Mouse (Mus musculus): Measurements from ENCODE around the gene Enox1.

The Enox1 gene

GRCm38 (mm10) chr14:77577481-77578251 is 421.1 kb downstream of the Enox1 start:
- no peak for DNase-seq (ENCODE audit: low spot score)

- DNase-seq (ENCODE audit: low spot score), result no peak
These were observed 421.8 kb downstream of the Enox1 start for GRCm38 (mm10) chr14:77578355-77578754.

GRCm38 (mm10) chr14:77580106-77580936 is 423.8 kb downstream of the Enox1 start:
- DNase-seq (ENCODE audit: low spot score), result no peak

GRCm38 (mm10) chr14:77580937-77581270 is 424.3 kb downstream of the Enox1 start:
- DNase-seq (ENCODE audit: low spot score), result no peak

- DNase-seq (ENCODE audit: low spot score), result no peak
These were observed 425.1 kb downstream of the Enox1 start for GRCm38 (mm10) chr14:77581616-77582015.

- no peak for DNase-seq (ENCODE audit: low spot score)
These were observed 427.9 kb downstream of the Enox1 start for GRCm38 (mm10) chr14:77584426-77584825.

- no peak for DNase-seq (ENCODE audit: low spot score)
These were observed 428.7 kb downstream of the Enox1 start for GRCm38 (mm10) chr14:77585031-77585800.

GRCm38 (mm10) chr14:77586033-77586432 is 429.5 kb downstream of the Enox1 start:
- no peak for DNase-seq (ENCODE audit: low spot score)

- no peak for DNase-seq (ENCODE audit: low spot score)
These were observed 430.6 kb downstream of the Enox1 start for GRCm38 (mm10) chr14:77587182-77587581.

- DNase-seq (ENCODE audit: low spot score), result no peak
These were observed 436.7 kb downstream of the Enox1 start for GRCm38 (mm10) chr14:77593136-77593838.

- no peak for DNase-seq (ENCODE audit: low spot score)
These were observed 439.9 kb downstream of the Enox1 start for GRCm38 (mm10) chr14:77596216-77597175.

- DNase-seq (ENCODE audit: low spot score), result no peak
These were observed 442.6 kb downstream of the Enox1 start for GRCm38 (mm10) chr14:77599016-77599704.

- DNase-seq (ENCODE audit: low spot score), result no peak
These were observed 444.2 kb downstream of the Enox1 start for GRCm38 (mm10) chr14:77600773-77601172.

- no peak for DNase-seq (ENCODE audit: low spot score)
These were observed 444.9 kb downstream of the Enox1 start for GRCm38 (mm10) chr14:77601446-77601845.

GRCm38 (mm10) chr14:77608182-77608839 is 451.7 kb downstream of the Enox1 start:
- DNase-seq (ENCODE audit: low spot score), result no peak

- no peak for DNase-seq (ENCODE audit: low spot score)
These were observed 458.6 kb downstream of the Enox1 start for GRCm38 (mm10) chr14:77615201-77615600.

GRCm38 (mm10) chr14:77617250-77617649 is 460.7 kb downstream of the Enox1 start:
- DNase-seq (ENCODE audit: low spot score), result no peak

GRCm38 (mm10) chr14:77618131-77618805 is 461.7 kb downstream of the Enox1 start:
- DNase-seq (ENCODE audit: low spot score), result no peak

All from testis, postnatal 14 days (tissue).